Mouse (Mus musculus) heart, postnatal 0 days (tissue): ENCODE measurements around the gene H2-Q7. TPM values are rescaled to one million over a fixed set of nuclear protein-coding genes. Genes with fewer than 3 reads are reported as not detected.
"Not testable (repeated sequence)": the region's sequence is repeated elsewhere in the genome, so short reads cannot be mapped to it uniquely, and the experiment has no call there.

ENCODE experiments used
- ATAC-seq: fragments of 200-750 bp; cut with Nextera tagmentation; 2 replicates; pipeline ENCODE4 v1.8.0; 2017; ENCODE audit warnings: low read depth, moderate number of reproducible peaks, moderate library complexity; ENCODE audit not compliant: insufficient read depth
- DNase-seq: peaks from one replicate; pipeline ENCODE4 v3.0.0-alpha.2; 2016; ENCODE audit warnings: low spot score
- H3K27ac ChIP-seq: fragments of 300-500 bp; sonication (generic); 2 replicates; pipeline ENCODE4 v1.5.1; 2014; ENCODE audit warnings: low read depth, mild to moderate bottlenecking
- H3K27me3 ChIP-seq: fragments of 300-500 bp; sonication (generic); 2 replicates; pipeline ENCODE4 v1.6.1; 2014; ENCODE audit warnings: low read length, mixed read lengths; ENCODE audit not compliant: control insufficient read depth, insufficient read depth
- H3K36me3 ChIP-seq: fragments of 300-500 bp; sonication (generic); replicated peaks from 2 replicates; pipeline ENCODE4 v1.6.1; 2014; ENCODE audit warnings: low read length, mixed read lengths; ENCODE audit not compliant: control insufficient read depth, insufficient read depth
- H3K4me1 ChIP-seq: fragments of 300-500 bp; sonication (generic); 2 replicates; pipeline ENCODE4 v1.6.1; 2014; ENCODE audit warnings: antibody characterized with exemption; ENCODE audit not compliant: control insufficient read depth, insufficient read depth
- H3K4me2 ChIP-seq: fragments of 300-500 bp; sonication (generic); 2 replicates; pipeline ENCODE4 v1.6.1; 2014; ENCODE audit warnings: low read depth, mild to moderate bottlenecking, low read length, moderate library complexity
- H3K4me3 ChIP-seq: fragments of 300-500 bp; sonication (generic); 2 replicates; pipeline ENCODE4 v1.5.1; 2014; ENCODE audit warnings: low read depth, low read length
- H3K9ac ChIP-seq: fragments of 300-500 bp; sonication (generic); replicated peaks from 2 replicates; pipeline ENCODE4 v1.6.1; 2014; ENCODE audit warnings: low read depth, low read length, mixed read lengths
- H3K9me3 ChIP-seq: fragments of 300-500 bp; sonication (generic); replicated peaks from 2 replicates; pipeline ENCODE4 v1.6.1; 2016; ENCODE audit warnings: low read length; ENCODE audit not compliant: control insufficient read depth
- CTCF ChIP-seq: IDR thresholded peaks from 2 replicates; pipeline ENCODE4 v1.5.1; 2016; ENCODE audit warnings: antibody characterized with exemption, control low read depth, low read depth
- WGBS: fragments of 180-500 bp; shearing (Covaris S2); extraction: QIAGEN DNeasy Blood & Tissue Kit; methylation state at CpG from one replicate; pipeline ENCODE4 v1.1.7; 2014; 5-methylcytosine and 5-hydroxymethylcytosine counted together
- polyA plus RNA-seq: library from polyadenylated mRNA; unstranded; fragments of >200 nt; fragmentation: Nextera tagmentation; extraction: Ambion mirVana; gene quantifications from 2 replicates; pipeline ENCODE4 v1.2.1, GENCODE M21; 2015
- total RNA-seq: library from RNA; depleted of rRNA; stranded (reverse); fragments of >200 nt; gene quantifications from 2 replicates; pipeline ENCODE4 v1.2.3, GENCODE M21; 2014; ENCODE audit warnings: low replicate concordance

The H2-Q7 gene
- total and polyA plus RNA-seq, 2 experiments from 2014 or later: 1.1 TPM; not detected in 1

- not testable (repeated sequence) for DNase-seq, H3K9me3 ChIP-seq, H3K4me1 ChIP-seq, ATAC-seq, H3K27ac ChIP-seq, H3K9ac ChIP-seq, H3K36me3 ChIP-seq
- WGBS: 17% methylated on average over 25 of the region's 28 CpGs
- H3K4me2 ChIP-seq: peak overlapping the region; percentile 59
- H3K27me3 ChIP-seq: peaks cover 26% of the 10 kb centered on the region
- H3K4me3 ChIP-seq: peak overlapping the region; percentile 41
Observed at GRCm38 (mm10) chr17:35425474-35425873, 13.5 kb upstream of the H2-Q7 start.

- not testable (repeated sequence) for H3K36me3 ChIP-seq, H3K4me3 ChIP-seq, H3K4me1 ChIP-seq, H3K9ac ChIP-seq, DNase-seq, ATAC-seq, H3K9me3 ChIP-seq, H3K27ac ChIP-seq, H3K4me2 ChIP-seq
- 80% methylated on average over 6 of the region's 6 CpGs for WGBS
- H3K27me3 ChIP-seq: peaks cover 18% of the 10 kb centered on the region
Observed at GRCm38 (mm10) chr17:35428883-35429282, 10.1 kb upstream of the H2-Q7 start.

DNA sequence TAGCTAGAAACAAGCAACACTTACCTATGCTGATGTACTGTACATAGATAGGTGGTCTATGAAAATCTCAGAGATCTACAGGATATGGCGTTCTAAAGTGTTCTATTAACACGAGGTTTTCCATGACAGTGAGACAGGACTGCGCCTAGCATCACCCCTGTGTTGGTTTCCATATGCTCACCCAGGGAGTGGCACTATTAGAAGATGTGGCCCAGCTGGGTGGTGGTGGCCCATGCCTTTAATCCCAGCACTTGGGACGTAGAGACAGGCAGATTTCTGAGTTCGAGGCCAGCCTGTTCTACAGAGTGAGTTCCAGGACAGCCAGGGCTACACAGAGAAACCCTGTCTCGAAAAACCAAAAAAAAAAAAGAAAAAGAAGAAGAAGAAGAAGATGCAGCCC is 8.3 kb upstream of the H2-Q7 start:
- H3K4me2 ChIP-seq, H3K27ac ChIP-seq, H3K27me3 ChIP-seq, ATAC-seq, DNase-seq, H3K9ac ChIP-seq, H3K36me3 ChIP-seq, H3K4me1 ChIP-seq, H3K9me3 ChIP-seq, H3K4me3 ChIP-seq: not testable (repeated sequence)
- WGBS: 77% methylated on average over 6 of the region's 6 CpGs

- not testable (repeated sequence) for H3K4me2 ChIP-seq, H3K27ac ChIP-seq, H3K4me1 ChIP-seq, H3K9ac ChIP-seq, DNase-seq, H3K9me3 ChIP-seq, H3K36me3 ChIP-seq, ATAC-seq, H3K4me3 ChIP-seq, H3K27me3 ChIP-seq
- WGBS: 70% methylated on average over 2 of the region's 3 CpGs
Observed at GRCm38 (mm10) chr17:35432167-35432566, 6.8 kb upstream of the H2-Q7 start.

GRCm38 (mm10) chr17:35434836-35435235 is 4.1 kb upstream of the H2-Q7 start:
- peaks cover 13% of the 10 kb centered on the region for H3K27me3 ChIP-seq
- not testable (repeated sequence) for H3K36me3 ChIP-seq, H3K4me1 ChIP-seq, H3K9me3 ChIP-seq, H3K9ac ChIP-seq, ATAC-seq, H3K4me2 ChIP-seq, H3K4me3 ChIP-seq, H3K27ac ChIP-seq, DNase-seq
- TF ChIP-seq CTCF: peak; percentile 60
- WGBS: 7% methylated on average over 8 of the region's 8 CpGs

- peaks cover 16% of the 10 kb centered on the region for H3K27me3 ChIP-seq
- not testable (repeated sequence) for H3K4me2 ChIP-seq, H3K4me3 ChIP-seq, H3K9me3 ChIP-seq, H3K27ac ChIP-seq, DNase-seq, H3K9ac ChIP-seq, H3K36me3 ChIP-seq, H3K4me1 ChIP-seq, ATAC-seq
- 68% methylated on average over 3 of the region's 3 CpGs for WGBS
Observed at GRCm38 (mm10) chr17:35435577-35435976, 3.4 kb upstream of the H2-Q7 start.

GRCm38 (mm10) chr17:35437386-35437936 is 1.5 kb upstream of the H2-Q7 start:
- peaks cover 16% of the 10 kb centered on the region for H3K27me3 ChIP-seq

GRCm38 (mm10) chr17:35438395-35438794 is 560 bp upstream of the H2-Q7 start:
- not testable (repeated sequence) for H3K27ac ChIP-seq, ATAC-seq, H3K4me2 ChIP-seq, H3K4me1 ChIP-seq, DNase-seq, H3K4me3 ChIP-seq, H3K9ac ChIP-seq, H3K36me3 ChIP-seq, H3K9me3 ChIP-seq
- WGBS: 73% methylated on average over 2 of the region's 3 CpGs
- peaks cover 16% of the 10 kb centered on the region for H3K27me3 ChIP-seq

More at GRCm38 (mm10) chr17:35437386-35437936, 1.5 kb upstream of the H2-Q7 start:
- H3K4me2 ChIP-seq, H3K4me3 ChIP-seq, H3K9ac ChIP-seq, H3K9me3 ChIP-seq, ATAC-seq, H3K4me1 ChIP-seq, DNase-seq, H3K27ac ChIP-seq, H3K36me3 ChIP-seq: not testable (repeated sequence)
- WGBS: 37% methylated on average over 1 of the region's 1 CpGs

DNA sequence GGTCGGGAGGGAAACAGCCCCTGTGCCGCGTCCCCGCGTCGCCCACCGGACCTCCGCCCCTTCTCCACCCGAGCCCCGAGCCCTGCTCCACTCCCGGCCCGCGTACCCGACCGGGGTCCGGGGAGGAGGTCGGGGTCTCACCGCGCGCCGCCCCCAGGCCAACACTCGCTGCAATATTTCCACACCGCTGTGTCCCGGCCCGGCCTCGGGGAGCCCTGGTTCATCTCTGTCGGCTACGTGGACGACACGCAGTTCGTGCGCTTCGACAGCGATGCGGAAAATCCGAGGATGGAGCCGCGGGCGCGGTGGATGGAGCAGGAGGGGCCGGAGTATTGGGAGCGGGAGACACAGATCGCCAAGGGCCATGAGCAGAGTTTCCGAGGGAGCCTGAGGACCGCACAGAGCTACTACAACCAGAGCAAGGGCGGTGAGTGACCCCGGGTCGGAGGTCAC is 366 bp downstream of the H2-Q7 start:
- not testable (repeated sequence) for H3K27ac ChIP-seq, DNase-seq, H3K4me1 ChIP-seq, H3K9me3 ChIP-seq, H3K9ac ChIP-seq, H3K36me3 ChIP-seq
- Histone ChIP-seq H3K4me3 (peak overlapping the region; percentile 47), H3K4me2 (peak overlapping the region; percentile 66), H3K27me3 (peaks cover 16% of the 10 kb centered on the region)
- peak; percentile 35 for ATAC-seq
- 2% methylated on average over 39 of the region's 48 CpGs for WGBS
